Mouse (Mus musculus) forebrain, embryonic 14.5 days (tissue): Measurements from ENCODE around the gene Ddhd1. TPM values are rescaled to one million over a fixed set of nuclear protein-coding genes. Genes with fewer than 3 reads are reported as not detected.
"Not testable (repeated sequence)": the region's sequence is repeated elsewhere in the genome, so short reads cannot be mapped to it uniquely, and the experiment has no call there.

Experiments used
- ATAC-seq: fragments of 200-750 bp; cut with Nextera tagmentation; 2 replicates; pipeline ENCODE4 v1.8.0; 2017; ENCODE audit warnings: mild to moderate bottlenecking, moderate library complexity
- DNase-seq: peaks from one replicate; pipeline ENCODE4 v3.0.0-alpha.2; 2015; ENCODE audit warnings: low spot score
- H3K27ac ChIP-seq: fragments of 300-500 bp; sonication (generic); 2 replicates; pipeline ENCODE4 v1.5.1; 2014; ENCODE audit warnings: low read depth, mild to moderate bottlenecking, control low read depth, low read length, moderate library complexity
- H3K27me3 ChIP-seq: fragments of 300-500 bp; sonication (generic); replicated peaks from 2 replicates; pipeline ENCODE4 v1.6.1; 2014; ENCODE audit warnings: low read length, control low read depth, mixed read lengths; ENCODE audit not compliant: control insufficient read depth, insufficient read depth
- H3K36me3 ChIP-seq: fragments of 300-500 bp; sonication (generic); 2 replicates; pipeline ENCODE4 v1.6.1; 2014; ENCODE audit warnings: low read length, control low read depth; ENCODE audit not compliant: control insufficient read depth, insufficient read depth
- H3K4me1 ChIP-seq: fragments of 300-500 bp; sonication (generic); 2 replicates; pipeline ENCODE4 v1.6.1; 2014; ENCODE audit warnings: antibody characterized with exemption, low read length, control low read depth; ENCODE audit not compliant: control insufficient read depth, insufficient read depth
- H3K4me2 ChIP-seq: fragments of 300-500 bp; sonication (generic); 2 replicates; pipeline ENCODE4 v1.6.1; 2014; ENCODE audit warnings: mild to moderate bottlenecking, control low read depth, low read length
- H3K4me3 ChIP-seq: fragments of 300-500 bp; sonication (generic); 2 replicates; pipeline ENCODE4 v1.5.1; 2014; ENCODE audit warnings: low read depth, low read length, control low read depth
- H3K9ac ChIP-seq: fragments of 300-500 bp; sonication (generic); 2 replicates; pipeline ENCODE4 v1.6.1; 2014; ENCODE audit warnings: mild to moderate bottlenecking, low read length, control low read depth, moderate library complexity
- H3K9me3 ChIP-seq: fragments of 300-500 bp; sonication (generic); replicated peaks from 2 replicates; pipeline ENCODE4 v1.6.1; 2016; ENCODE audit warnings: low read length, control low read depth, mixed read lengths; ENCODE audit not compliant: control insufficient read depth
- WGBS: fragments of 180-500 bp; shearing (Covaris S2); extraction: QIAGEN DNeasy Blood & Tissue Kit; methylation state at CpG from one replicate; pipeline ENCODE4 v1.1.7; 2014; 5-methylcytosine and 5-hydroxymethylcytosine counted together
- polyA plus RNA-seq: library from polyadenylated mRNA; unstranded; fragments of >200 nt; fragmentation: Nextera tagmentation; extraction: Ambion mirVana; gene quantifications from 2 replicates; pipeline ENCODE4 v1.2.1, GENCODE M21; 2014

Ddhd1 gene
- polyA plus RNA-seq, 1 experiment from 2014 or later = 15.5 TPM

DNA sequence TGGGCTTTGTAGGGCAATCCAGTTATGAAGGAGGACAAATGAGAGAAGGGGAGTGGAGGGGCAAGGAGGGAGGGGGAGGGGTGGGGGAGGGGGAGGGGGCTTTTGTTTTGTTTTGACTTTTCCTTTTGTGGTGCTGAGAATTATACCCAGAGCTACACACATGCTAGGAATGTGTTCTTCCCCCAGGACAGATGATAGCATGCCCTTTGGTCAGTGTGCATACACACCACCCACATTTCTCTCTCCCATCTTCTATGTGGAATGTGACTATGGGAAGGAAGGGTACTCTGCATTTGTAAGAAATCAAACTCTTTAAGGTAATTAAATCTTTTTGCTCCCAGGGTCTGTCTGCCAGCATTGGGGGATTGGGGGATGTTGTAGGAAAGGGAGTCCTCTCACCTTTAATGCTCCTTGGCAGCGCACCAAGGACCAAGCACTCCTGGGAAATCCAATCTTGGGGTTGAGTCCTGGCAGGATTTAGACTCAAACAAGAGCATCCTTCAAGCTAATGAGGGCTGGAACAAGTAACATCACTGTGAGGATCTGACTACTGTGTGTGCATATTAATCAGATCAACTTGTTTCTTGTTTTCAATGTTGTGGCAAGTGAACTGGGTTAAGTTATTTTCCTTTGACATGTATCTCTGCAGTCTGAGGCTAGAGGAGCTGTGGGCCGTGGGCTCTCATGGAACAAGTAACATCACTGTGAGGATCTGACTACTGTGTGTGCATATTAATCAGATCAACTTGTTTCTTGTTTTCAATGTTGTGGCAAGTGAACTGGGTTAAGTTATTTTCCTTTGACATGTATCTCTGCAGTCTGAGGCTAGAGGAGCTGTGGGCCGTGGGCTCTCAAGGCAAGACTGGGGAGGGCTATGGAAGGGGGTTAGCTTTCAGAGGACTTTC lies 76.8 kb downstream of the Ddhd1 start:
- 25% methylated on average over 3 of the region's 3 CpGs for WGBS
- H3K27ac ChIP-seq, H3K27me3 ChIP-seq, H3K4me2 ChIP-seq, H3K36me3 ChIP-seq, H3K4me1 ChIP-seq, H3K4me3 ChIP-seq, H3K9me3 ChIP-seq, H3K9ac ChIP-seq: not testable (repeated sequence)
- DNase-seq = peak; percentile 67
- ATAC-seq = peak; percentile 67; the same call in 1 of the 2 replicates

DNA sequence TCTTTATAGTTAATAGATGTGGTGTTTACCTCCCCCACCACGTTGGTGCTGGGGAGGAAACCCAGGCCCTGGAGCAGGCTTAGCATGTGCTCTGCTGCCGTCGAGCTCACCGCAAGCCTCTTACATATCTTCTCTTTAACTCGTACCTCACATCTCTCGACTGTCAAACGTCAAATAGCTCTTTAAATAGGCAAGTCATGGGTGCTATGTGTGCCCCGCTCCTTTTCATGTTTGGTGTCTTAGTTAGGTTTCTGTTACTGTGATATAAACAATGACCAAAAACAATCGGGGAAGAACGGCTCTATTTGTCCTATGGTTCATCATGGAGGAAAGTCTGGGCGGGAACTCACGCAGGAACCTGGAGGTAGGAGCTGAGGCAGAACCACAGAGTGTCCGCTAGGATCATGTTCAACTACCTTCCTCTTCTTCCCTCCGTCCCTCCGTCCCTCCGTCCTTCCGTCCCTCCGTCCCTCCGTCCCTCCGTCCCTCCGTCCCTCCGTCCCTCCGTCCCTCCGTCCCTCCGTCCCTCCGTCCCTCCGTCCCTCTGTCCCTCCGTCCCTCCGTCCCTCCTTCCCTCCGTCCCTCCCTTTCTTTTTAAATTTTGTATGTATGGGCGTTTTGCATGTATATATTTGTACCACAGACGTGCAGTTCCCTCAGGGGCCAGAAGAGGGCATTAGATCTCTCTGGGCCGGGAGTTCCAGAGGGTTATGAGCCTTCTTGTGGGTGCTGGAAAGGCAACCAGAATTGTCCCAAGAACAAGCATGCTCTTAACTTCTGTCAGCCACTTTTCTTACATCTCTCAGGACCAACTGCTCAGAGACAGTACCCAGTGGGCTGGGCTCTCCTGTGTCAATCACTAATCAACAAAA lies 91.6 kb downstream of the Ddhd1 start:
- peak overlapping the region; percentile 33; the same call in 1 of the 2 replicates for H3K27ac ChIP-seq
- 16% methylated on average over 30 of the region's 33 CpGs for WGBS

DNA sequence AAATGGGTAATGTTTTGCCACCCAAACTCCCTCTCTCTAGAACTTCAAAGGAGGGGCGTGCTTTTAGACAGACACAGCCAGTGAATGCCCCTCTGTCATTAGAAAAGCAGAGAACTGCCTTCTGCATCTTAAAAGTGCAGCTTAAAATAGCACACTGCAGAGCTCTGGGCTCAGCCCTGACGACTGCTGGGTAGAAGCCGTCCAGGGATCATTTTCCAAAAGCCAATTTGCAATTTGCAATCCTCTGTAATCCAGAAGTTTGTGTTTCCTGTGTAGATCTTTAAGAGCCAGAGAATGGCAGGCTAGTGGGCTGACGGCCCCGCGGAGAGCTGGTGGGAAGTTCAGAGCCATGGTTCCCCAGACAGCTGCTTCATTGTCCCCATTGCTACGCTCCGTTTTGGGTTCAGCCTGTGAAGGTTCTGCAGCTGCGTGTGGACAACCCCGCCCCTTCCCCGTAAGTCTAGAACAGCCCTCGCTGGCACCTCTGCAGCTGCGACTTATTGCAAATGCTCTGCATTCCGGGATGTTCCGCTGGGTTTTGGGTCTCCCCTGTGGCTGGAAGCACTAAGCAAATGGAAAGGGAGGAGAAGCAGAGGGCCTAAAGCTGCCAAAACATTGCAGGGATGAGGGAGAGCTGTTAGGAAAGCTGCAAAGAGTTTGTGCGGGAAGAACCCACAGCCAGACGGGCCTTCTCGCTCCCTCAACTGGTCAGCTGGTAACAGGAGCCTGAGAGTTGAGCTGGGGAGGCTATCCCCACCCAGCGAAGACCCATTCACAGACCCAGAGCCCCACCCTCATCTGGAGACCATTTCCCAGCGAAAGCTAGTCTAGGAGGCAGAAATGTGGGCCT lies 92.5 kb downstream of the Ddhd1 start:
- WGBS = 7% methylated on average over 20 of the region's 20 CpGs
- H3K27ac ChIP-seq = peak overlapping the region; percentile 33; the same call in 1 of the 2 replicates
- H3K4me2 ChIP-seq = peak overlapping the region; percentile 41
- H3K9ac ChIP-seq = peak overlapping the region; percentile 17; the same call in 1 of the 2 replicates
- peak; percentile 71 for ATAC-seq
- peak; percentile 64 for DNase-seq
- H3K9me3 ChIP-seq = no peaks in the 10 kb centered on the region
- H3K4me1 ChIP-seq = peaks cover 10% of the 10 kb centered on the region; the same call in 1 of the 2 replicates
- no peak overlapping the region for H3K4me3 ChIP-seq
- no peaks in the 10 kb centered on the region for H3K27me3 ChIP-seq
- no peaks in the 10 kb centered on the region for H3K36me3 ChIP-seq

More for the DNA sequence above, 91.6 kb downstream of the Ddhd1 start:
- H3K27me3 ChIP-seq = no peaks in the 10 kb centered on the region
- H3K9me3 ChIP-seq = no peaks in the 10 kb centered on the region
- no peaks in the 10 kb centered on the region for H3K36me3 ChIP-seq
- peak; percentile 82 for DNase-seq
- H3K4me2 ChIP-seq = peak overlapping the region; percentile 44
- H3K4me1 ChIP-seq = peaks cover 10% of the 10 kb centered on the region; the same call in 1 of the 2 replicates
- H3K9ac ChIP-seq = no peak overlapping the region
- ATAC-seq = 0 out of 2 replicates have a peak, but pooled peaks have one; percentile 41
- H3K4me3 ChIP-seq = peak overlapping the region; percentile 16

DNA sequence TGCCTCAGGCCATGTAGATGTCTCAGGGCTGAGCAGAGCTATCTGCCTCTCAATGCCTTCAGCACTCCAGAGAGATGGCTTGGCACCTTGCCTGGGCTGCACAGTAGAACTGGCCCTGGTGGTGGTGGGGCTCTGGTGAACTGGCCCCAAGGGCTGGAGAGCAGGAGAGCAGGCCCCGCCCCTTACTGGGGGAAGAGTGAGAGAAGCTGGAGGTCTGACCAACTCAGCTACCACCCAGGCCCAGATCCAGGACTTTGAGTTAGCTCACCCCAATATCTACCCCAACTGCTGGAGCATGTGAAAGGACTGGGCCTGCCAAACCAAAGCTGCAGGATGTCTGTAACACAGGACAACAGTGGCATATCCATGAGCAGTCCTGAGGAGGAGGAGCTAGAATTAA lies 94.4 kb downstream of the Ddhd1 start:
- Histone ChIP-seq H3K4me3 (no peak overlapping the region), H3K27ac (no peak overlapping the region), H3K4me2 (no peak overlapping the region), H3K36me3 (no peaks in the 10 kb centered on the region), H3K9me3 (no peaks in the 10 kb centered on the region), H3K9ac (no peak overlapping the region), H3K27me3 (no peaks in the 10 kb centered on the region), H3K4me1 (peaks cover 10% of the 10 kb centered on the region; the same call in 1 of the 2 replicates)
- 87% methylated on average over 1 of the region's 1 CpGs for WGBS
- DNase-seq = peak; percentile 32
- ATAC-seq = peak; percentile 29; the same call in 1 of the 2 replicates

DNA sequence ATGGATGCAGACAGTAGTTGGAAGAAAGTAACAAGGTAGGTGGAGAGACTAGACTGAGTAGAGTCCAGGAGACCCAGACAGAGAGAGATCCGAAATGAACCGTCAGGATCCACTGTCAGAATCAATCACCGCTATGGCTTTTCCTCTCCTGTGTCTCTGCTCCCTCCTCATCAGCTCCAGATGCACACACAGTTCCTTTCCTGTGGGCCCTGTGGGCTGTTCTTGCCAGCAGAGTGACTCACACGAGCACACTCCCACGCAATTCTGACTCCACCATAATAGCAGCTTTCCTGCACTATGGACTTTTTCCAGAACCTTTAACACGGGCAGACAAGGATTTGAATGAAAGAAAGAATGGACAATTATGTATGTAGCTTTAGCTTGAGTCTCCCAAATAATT lies 96.3 kb downstream of the Ddhd1 start:
- Histone ChIP-seq H3K4me1 (peaks cover 10% of the 10 kb centered on the region; the same call in 1 of the 2 replicates), H3K36me3 (no peaks in the 10 kb centered on the region), H3K9ac (no peak overlapping the region), H3K4me3 (no peak overlapping the region), H3K27me3 (no peaks in the 10 kb centered on the region), H3K4me2 (no peak overlapping the region), H3K9me3 (no peaks in the 10 kb centered on the region), H3K27ac (no peak overlapping the region)
- 81% methylated on average over 6 of the region's 6 CpGs for WGBS
- DNase-seq (no peak), ATAC-seq (no peak)

DNA sequence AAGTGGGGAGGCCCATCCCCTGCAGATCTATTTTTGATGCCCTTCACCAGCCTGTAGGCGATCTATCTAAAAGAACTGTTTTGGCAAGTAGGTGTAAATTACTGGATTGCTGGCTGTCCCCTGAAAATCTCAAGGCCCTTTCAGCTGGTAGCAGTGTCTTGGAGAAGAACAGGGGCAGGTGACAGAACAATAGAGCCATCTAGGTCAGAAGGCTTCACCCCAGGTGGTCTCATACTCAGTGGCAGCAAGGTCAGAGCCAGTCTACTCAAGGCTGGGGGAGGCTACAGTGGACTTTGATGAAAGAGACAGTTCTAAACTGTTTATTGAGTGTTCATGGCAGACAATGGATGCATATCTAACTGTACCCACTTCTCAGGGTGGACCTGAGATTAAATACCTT lies 98.9 kb downstream of the Ddhd1 start:
- WGBS = 90% methylated on average over 1 of the region's 1 CpGs
- DNase-seq (no peak), ATAC-seq (no peak)
- H3K9ac ChIP-seq = no peak overlapping the region
- H3K36me3 ChIP-seq = no peaks in the 10 kb centered on the region
- H3K4me1 ChIP-seq = no peaks in the 10 kb centered on the region
- no peaks in the 10 kb centered on the region for H3K9me3 ChIP-seq
- no peak overlapping the region for H3K4me3 ChIP-seq
- H3K27me3 ChIP-seq = no peaks in the 10 kb centered on the region
- no peak overlapping the region for H3K4me2 ChIP-seq
- H3K27ac ChIP-seq = no peak overlapping the region

DNA sequence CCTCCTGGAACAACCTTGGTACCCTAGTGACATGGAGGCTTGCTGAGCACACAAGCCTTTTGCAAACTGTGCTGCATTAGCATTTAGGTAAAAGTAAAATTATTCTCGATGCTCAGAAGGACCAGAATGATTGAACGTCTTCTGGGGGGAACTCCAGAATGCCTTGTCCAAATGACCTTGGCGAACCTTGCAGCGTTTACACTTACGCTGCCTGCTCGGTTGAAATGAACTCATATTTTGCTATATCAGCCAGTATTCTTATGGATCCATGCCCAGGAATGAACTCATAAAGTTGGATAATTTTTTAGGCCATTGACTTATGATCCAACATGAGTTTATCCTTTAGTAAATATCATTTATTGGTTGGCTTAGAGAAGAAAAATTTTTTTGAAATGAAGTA lies 103.6 kb downstream of the Ddhd1 start:
- H3K27ac ChIP-seq = no peak overlapping the region
- 92% methylated on average over 6 of the region's 6 CpGs for WGBS
- no peaks in the 10 kb centered on the region for H3K4me1 ChIP-seq
- H3K27me3 ChIP-seq = no peaks in the 10 kb centered on the region
- no peak overlapping the region for H3K4me2 ChIP-seq
- no peak overlapping the region for H3K9ac ChIP-seq
- no peaks in the 10 kb centered on the region for H3K36me3 ChIP-seq
- DNase-seq (no peak), ATAC-seq (no peak)
- no peaks in the 10 kb centered on the region for H3K9me3 ChIP-seq
- H3K4me3 ChIP-seq = no peak overlapping the region

DNA sequence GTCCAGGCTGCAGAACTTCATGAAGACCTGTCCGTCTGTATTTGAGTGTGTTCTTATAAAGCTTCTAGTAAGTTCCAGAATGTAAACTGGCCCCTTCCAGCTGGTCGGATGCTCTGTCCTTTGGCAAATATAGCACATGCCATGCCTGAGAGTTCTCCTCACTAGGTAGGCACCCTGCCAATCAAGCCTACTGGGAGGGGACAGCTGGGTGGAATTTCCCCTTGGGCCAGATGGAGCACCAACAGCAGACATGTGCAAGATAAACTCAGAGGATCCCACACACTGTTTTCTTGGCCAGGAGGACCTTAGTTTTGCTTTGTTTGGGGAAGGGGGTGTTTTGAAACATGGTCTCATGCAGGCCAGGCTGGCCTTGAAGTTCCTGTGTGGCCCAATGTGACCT lies 104.1 kb downstream of the Ddhd1 start:
- no peak overlapping the region for H3K9ac ChIP-seq
- H3K36me3 ChIP-seq = no peaks in the 10 kb centered on the region
- H3K27me3 ChIP-seq = no peaks in the 10 kb centered on the region
- peak; percentile 7 for DNase-seq
- 89% methylated on average over 2 of the region's 2 CpGs for WGBS
- no peak overlapping the region for H3K4me3 ChIP-seq
- H3K4me2 ChIP-seq = no peak overlapping the region
- H3K27ac ChIP-seq = no peak overlapping the region
- ATAC-seq = no peak
- no peaks in the 10 kb centered on the region for H3K9me3 ChIP-seq
- H3K4me1 ChIP-seq = no peaks in the 10 kb centered on the region
